Mouse (Mus musculus) hindbrain, embryonic 15.5 days (tissue): ENCODE data around the gene Vstm4. TPM values are rescaled to one million over a fixed set of nuclear protein-coding genes. Genes with fewer than 3 reads are reported as not detected.
A peak's percentile ranks its signal among the peaks of the same experiment; 100 is the strongest.

Source experiments
- ATAC-seq: fragments of 200-750 bp; cut with Nextera tagmentation; 2 replicates; pipeline ENCODE4 v1.8.0; 2017; ENCODE audit warnings: low read depth, moderate number of reproducible peaks, moderate TSS enrichment; ENCODE audit not compliant: low FRiP score
- H3K27ac ChIP-seq: fragments of 300-500 bp; sonication (generic); replicated peaks from 2 replicates; pipeline ENCODE4 v1.5.1; 2015; ENCODE audit warnings: mild to moderate bottlenecking, inconsistent platforms
- H3K27me3 ChIP-seq: fragments of 300-500 bp; sonication (generic); 2 replicates; pipeline ENCODE4 v1.6.1; 2015; ENCODE audit warnings: control low read depth, inconsistent platforms
- H3K36me3 ChIP-seq: fragments of 300-500 bp; sonication (generic); 2 replicates; pipeline ENCODE4 v1.6.1; 2015; ENCODE audit warnings: control low read depth, inconsistent platforms
- H3K4me1 ChIP-seq: fragments of 300-500 bp; sonication (generic); replicated peaks from 2 replicates; pipeline ENCODE4 v1.6.1; 2015; ENCODE audit warnings: control low read depth, inconsistent platforms
- H3K4me2 ChIP-seq: fragments of 300-500 bp; sonication (generic); 2 replicates; pipeline ENCODE4 v1.6.1; 2015; ENCODE audit warnings: moderate library complexity, mild to moderate bottlenecking, inconsistent platforms
- H3K4me3 ChIP-seq: fragments of 300-500 bp; sonication (generic); 2 replicates; pipeline ENCODE4 v1.5.1; 2015; ENCODE audit warnings: mild to moderate bottlenecking, inconsistent platforms
- H3K9ac ChIP-seq: fragments of 300-500 bp; sonication (generic); 2 replicates; pipeline ENCODE4 v1.6.1; 2015; ENCODE audit warnings: inconsistent platforms
- H3K9me3 ChIP-seq: fragments of 300-500 bp; sonication (generic); 2 replicates; pipeline ENCODE4 v1.6.1; 2016; ENCODE audit warnings: control low read depth, inconsistent platforms
- WGBS: fragments of 180-500 bp; shearing (Covaris S2); methylation state at CpG from one replicate; pipeline ENCODE4 v1.1.7; 2015; 5-methylcytosine and 5-hydroxymethylcytosine counted together
- polyA plus RNA-seq: library from polyadenylated mRNA; unstranded; fragments of >200 nt; fragmentation: Nextera tagmentation; extraction: Ambion mirVana; gene quantifications from 2 replicates; pipeline ENCODE4 v1.2.1, GENCODE M21; 2015

The Vstm4 gene
- polyA plus RNA-seq: 13.0 and 13.1 TPM in 2 replicates

- under 1% methylated on average over 51 of the region's 68 CpGs for WGBS
- Histone ChIP-seq H3K4me2 (peak within 1 kb of the TSS; percentile 98), H3K27ac (peak within 1 kb of the TSS; percentile 32; the same call in 1 of the 2 replicates)
Measured at GRCm38 (mm10) chr14:32856681-32857328, at the start of gene Vstm4. Gene Vstm4 (plus strand): TSS chr14:32856756.

GRCm38 (mm10) chr14:32810111-32810510 is 46.4 kb upstream of the Vstm4 start:
- Histone ChIP-seq H3K27ac (no peak overlapping the region), H3K4me1 (no peaks in the 10 kb centered on the region), H3K4me2 (no peak overlapping the region), H3K4me3 (no peak overlapping the region), H3K36me3 (no peaks in the 10 kb centered on the region), H3K27me3 (no peaks in the 10 kb centered on the region), H3K9me3 (no peaks in the 10 kb centered on the region), H3K9ac (no peak overlapping the region)
- no peak for ATAC-seq

More at GRCm38 (mm10) chr14:32856681-32857328, at the start of gene Vstm4:
- Histone ChIP-seq H3K4me3 (peak within 1 kb of the TSS; percentile 58), H3K4me1 (peaks cover 15% of the 10 kb centered on the region; the same call in 1 of the 2 replicates), H3K9ac (peak within 1 kb of the TSS; percentile 60), H3K9me3 (no peaks in the 10 kb centered on the region), H3K36me3 (no peaks in the 10 kb centered on the region), H3K27me3 (peaks cover 26% of the 10 kb centered on the region)
- ATAC-seq: peak; percentile 74

- H3K36me3 ChIP-seq: no peaks in the 10 kb centered on the region
- no peaks in the 10 kb centered on the region for H3K9me3 ChIP-seq
- no peaks in the 10 kb centered on the region for H3K27me3 ChIP-seq
- no peak overlapping the region for H3K9ac ChIP-seq
- ATAC-seq: no peak
- no peak overlapping the region for H3K4me3 ChIP-seq
- no peaks in the 10 kb centered on the region for H3K4me1 ChIP-seq
- H3K27ac ChIP-seq: no peak overlapping the region
- no peak overlapping the region for H3K4me2 ChIP-seq
- WGBS: 64% methylated on average over 6 of the region's 6 CpGs
Measured at GRCm38 (mm10) chr14:32812429-32812828, 44.1 kb upstream of the Vstm4 start.

GRCm38 (mm10) chr14:32814961-32815360 is 41.6 kb upstream of the Vstm4 start:
- no peak overlapping the region for H3K4me3 ChIP-seq
- no peaks in the 10 kb centered on the region for H3K27me3 ChIP-seq
- no peak overlapping the region for H3K4me2 ChIP-seq
- no peak overlapping the region for H3K27ac ChIP-seq
- ATAC-seq: no peak
- 0 out of 2 replicates have a peak, but pooled peaks cover 4% of the 10 kb centered on the region for H3K4me1 ChIP-seq
- H3K9ac ChIP-seq: no peak overlapping the region
- no peaks in the 10 kb centered on the region for H3K9me3 ChIP-seq
- H3K36me3 ChIP-seq: no peaks in the 10 kb centered on the region
- WGBS: 68% methylated on average over 4 of the region's 4 CpGs

- Histone ChIP-seq H3K36me3 (no peaks in the 10 kb centered on the region), H3K27me3 (no peaks in the 10 kb centered on the region), H3K4me1 (0 out of 2 replicates have a peak, but pooled peaks cover 4% of the 10 kb centered on the region), H3K4me2 (no peak overlapping the region), H3K9ac (no peak overlapping the region), H3K9me3 (no peaks in the 10 kb centered on the region), H3K4me3 (no peak overlapping the region), H3K27ac (no peak overlapping the region)
- 77% methylated on average over 4 of the region's 4 CpGs for WGBS
- no peak for ATAC-seq
Measured at GRCm38 (mm10) chr14:32816533-32816932, 40.0 kb upstream of the Vstm4 start.

- no peak overlapping the region for H3K4me2 ChIP-seq
- no peaks in the 10 kb centered on the region for H3K9me3 ChIP-seq
- H3K27me3 ChIP-seq: no peaks in the 10 kb centered on the region
- ATAC-seq: no peak
- 60% methylated on average over 7 of the region's 7 CpGs for WGBS
- H3K4me1 ChIP-seq: 0 out of 2 replicates have a peak, but pooled peaks cover 4% of the 10 kb centered on the region
- H3K4me3 ChIP-seq: no peak overlapping the region
- H3K36me3 ChIP-seq: no peaks in the 10 kb centered on the region
- H3K27ac ChIP-seq: no peak overlapping the region
- H3K9ac ChIP-seq: no peak overlapping the region
Measured at GRCm38 (mm10) chr14:32817258-32817657, 39.3 kb upstream of the Vstm4 start.

GRCm38 (mm10) chr14:32819297-32819696 is 37.3 kb upstream of the Vstm4 start:
- Histone ChIP-seq H3K4me3 (no peak overlapping the region), H3K27ac (no peak overlapping the region), H3K27me3 (no peaks in the 10 kb centered on the region), H3K4me1 (0 out of 2 replicates have a peak, but pooled peaks cover 7% of the 10 kb centered on the region), H3K9ac (no peak overlapping the region), H3K36me3 (no peaks in the 10 kb centered on the region), H3K4me2 (no peak overlapping the region), H3K9me3 (no peaks in the 10 kb centered on the region)
- 0 out of 2 replicates have a peak, but pooled peaks have one; percentile 11 for ATAC-seq
- WGBS: 62% methylated on average over 1 of the region's 1 CpGs

- no peak overlapping the region for H3K27ac ChIP-seq
- H3K36me3 ChIP-seq: no peaks in the 10 kb centered on the region
- no peak overlapping the region for H3K4me3 ChIP-seq
- no peaks in the 10 kb centered on the region for H3K9me3 ChIP-seq
- 87% methylated on average over 4 of the region's 4 CpGs for WGBS
- ATAC-seq: no peak
- peaks cover 21% of the 10 kb centered on the region for H3K4me1 ChIP-seq
- no peak overlapping the region for H3K9ac ChIP-seq
- H3K4me2 ChIP-seq: no peak overlapping the region
- no peaks in the 10 kb centered on the region for H3K27me3 ChIP-seq
Measured at GRCm38 (mm10) chr14:32822812-32823211, 33.7 kb upstream of the Vstm4 start.

- no peaks in the 10 kb centered on the region for H3K27me3 ChIP-seq
- H3K4me2 ChIP-seq: no peak overlapping the region
- no peak for ATAC-seq
- H3K9me3 ChIP-seq: no peaks in the 10 kb centered on the region
- peaks cover 17% of the 10 kb centered on the region for H3K4me1 ChIP-seq
- H3K27ac ChIP-seq: no peak overlapping the region
- H3K4me3 ChIP-seq: no peak overlapping the region
- no peaks in the 10 kb centered on the region for H3K36me3 ChIP-seq
- WGBS: 82% methylated on average over 3 of the region's 3 CpGs
- no peak overlapping the region for H3K9ac ChIP-seq
Measured at GRCm38 (mm10) chr14:32823861-32824260, 32.7 kb upstream of the Vstm4 start.

GRCm38 (mm10) chr14:32824267-32825150 is 32.0 kb upstream of the Vstm4 start:
- Histone ChIP-seq H3K4me3 (no peak overlapping the region), H3K9ac (no peak overlapping the region), H3K27ac (no peak overlapping the region), H3K4me1 (peaks cover 17% of the 10 kb centered on the region), H3K27me3 (no peaks in the 10 kb centered on the region), H3K36me3 (no peaks in the 10 kb centered on the region), H3K4me2 (no peak overlapping the region), H3K9me3 (no peaks in the 10 kb centered on the region)
- ATAC-seq: no peak
- WGBS: 56% methylated on average over 14 of the region's 14 CpGs

GRCm38 (mm10) chr14:32825426-32826032 is 31.0 kb upstream of the Vstm4 start:
- H3K9me3 ChIP-seq: no peaks in the 10 kb centered on the region
- no peaks in the 10 kb centered on the region for H3K27me3 ChIP-seq
- no peaks in the 10 kb centered on the region for H3K36me3 ChIP-seq
- H3K9ac ChIP-seq: no peak overlapping the region
- H3K27ac ChIP-seq: no peak overlapping the region
- WGBS: 7% methylated on average over 11 of the region's 11 CpGs
- peaks cover 17% of the 10 kb centered on the region for H3K4me1 ChIP-seq
- H3K4me3 ChIP-seq: no peak overlapping the region
- ATAC-seq: peak; percentile 42; the same call in 1 of the 2 replicates
- H3K4me2 ChIP-seq: peak overlapping the region; percentile 13; the same call in 1 of the 2 replicates

GRCm38 (mm10) chr14:32827165-32827564 is 29.4 kb upstream of the Vstm4 start:
- H3K4me1 ChIP-seq: peaks cover 17% of the 10 kb centered on the region
- WGBS: 67% methylated on average over 4 of the region's 4 CpGs
- H3K27ac ChIP-seq: no peak overlapping the region

More at GRCm38 (mm10) chr14:32827165-32827564, 29.4 kb upstream of the Vstm4 start:
- Histone ChIP-seq H3K36me3 (no peaks in the 10 kb centered on the region), H3K27me3 (no peaks in the 10 kb centered on the region), H3K4me3 (no peak overlapping the region), H3K9ac (no peak overlapping the region), H3K4me2 (no peak overlapping the region), H3K9me3 (no peaks in the 10 kb centered on the region)
- no peak for ATAC-seq
